Mouse (Mus musculus) olfactory bulb, adult 2 months (tissue): ENCODE data around the gene Ralbp1.

Experiments used
- CTCF ChIP-seq: fragments of 200-500 bp; IDR thresholded peaks from 2 replicates; pipeline ENCODE4 v1.5.1; 2012; ENCODE audit warnings: low read depth, mild to moderate bottlenecking, low read length, moderate library complexity; ENCODE audit not compliant: insufficient read depth
- POLR2A ChIP-seq: fragments of 200-500 bp; IDR thresholded peaks from 2 replicates; pipeline ENCODE4 v1.6.1; 2012; ENCODE audit warnings: mild to moderate bottlenecking, low read depth, low read length, moderate library complexity; ENCODE audit not compliant: insufficient read depth

- no peak for TF ChIP-seq CTCF
- no peak for TF ChIP-seq POLR2A
These were observed 38.6 kb upstream of the Ralbp1 start for GRCm38 (mm10) chr17:65924218-65924617.
